Mouse (Mus musculus): ENCODE data around the gene Rabggta. TPM values are rescaled to one million over a fixed set of nuclear protein-coding genes. Genes with fewer than 3 reads are reported as not detected.

Gene Rabggta
- total and polyA plus RNA-seq, 3 experiments: 12.5 to 26.3 (median 13.0) TPM

DNA sequence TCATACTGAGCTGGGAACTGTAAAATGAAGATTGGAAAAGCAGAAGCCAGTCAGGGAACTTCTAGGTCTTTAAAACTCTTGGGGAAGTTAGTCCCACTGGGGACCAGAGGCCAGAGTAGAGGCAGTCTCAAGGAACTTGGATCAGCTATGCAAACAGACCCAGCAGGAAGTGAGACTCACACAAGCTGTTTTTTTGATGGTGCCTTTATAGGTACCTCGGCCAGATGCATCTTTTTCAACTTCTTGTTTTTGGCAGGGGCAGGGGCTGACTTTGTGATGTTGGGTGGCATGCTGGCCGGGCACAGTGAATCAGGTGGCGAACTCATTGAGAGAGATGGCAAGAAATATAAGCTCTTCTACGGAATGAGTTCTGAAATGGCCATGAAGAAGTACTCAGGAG, 44.4 kb downstream of the Rabggta start:
- intact Hi-C loops (cut with DNase I): loop anchor here (10.0 kb wide), 1 partner anchor 207 kb away; the partner anchor contains the start of genes Cbln3 and Khnyn
- DNase-seq: no peak

DNA sequence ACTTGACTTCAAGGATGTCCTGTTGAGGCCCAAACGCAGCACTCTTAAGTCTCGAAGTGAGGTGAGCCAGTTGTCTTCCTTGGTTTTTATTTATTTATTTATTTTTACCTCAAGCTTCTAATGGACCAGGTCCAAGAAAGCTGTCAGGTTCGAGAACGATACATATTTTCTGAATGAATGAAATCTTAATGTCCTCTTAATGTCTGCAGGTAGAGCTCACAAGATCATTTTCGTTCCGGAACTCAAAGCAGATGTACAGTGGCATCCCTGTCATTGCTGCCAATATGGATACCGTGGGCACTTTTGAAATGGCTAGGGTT, 49.4 kb downstream of the Rabggta start:
- no peak overlapping the region for H3K9ac ChIP-seq (ENCODE audit: low read depth, low read length)
- DNase-seq: no peak
- H3K79me2 ChIP-seq (replicated peaks; ENCODE audit: control insufficient read depth, insufficient read depth, low read length): peaks cover 2% of the 10 kb centered on the region; the same call in 1 of the 2 replicates
- peaks cover 6% of the 10 kb centered on the region for H3K36me3 ChIP-seq (ENCODE audit: control insufficient read depth, insufficient read depth, low read length)
- 67% methylated on average over 7 of the region's 7 CpGs for WGBS
- H3K4me1 ChIP-seq (ENCODE audit: control insufficient read depth, insufficient read depth, low read length): peaks cover 2% of the 10 kb centered on the region; the same call in 1 of the 2 replicates
- peak overlapping the region; percentile 99 for H3K27ac ChIP-seq
- H3K27me3 ChIP-seq (ENCODE audit: control insufficient read depth, insufficient read depth, low read length): no peaks in the 10 kb centered on the region
- peak overlapping the region; percentile 80 for H3K4me3 ChIP-seq
- TF ChIP-seq EP300 (IDR thresholded peaks at IDR 0.05; ENCODE audit: insufficient read depth, low read depth, low read length) (no peak), POLR2A (IDR thresholded peaks at IDR 0.05; ENCODE audit: insufficient read depth, low read depth, low read length) (no peak), CTCF (IDR thresholded peaks at IDR 0.05) (no peak)
- intact Hi-C loops (cut with DNase I): loop anchor here (5.0 to 10.0 kb wide), 2 partner anchors 35 to 212 kb away; partner anchors contain the start of genes Cbln3, Gm49378, Ipo4 and Khnyn

More for the DNA sequence above, 44.4 kb downstream of the Rabggta start:
- no peak for TF ChIP-seq POLR2A (IDR thresholded peaks at IDR 0.05; ENCODE audit: insufficient read depth, low read depth, low read length)
- no peak for TF ChIP-seq CTCF (IDR thresholded peaks at IDR 0.05)
- no peak for TF ChIP-seq EP300 (IDR thresholded peaks at IDR 0.05; ENCODE audit: insufficient read depth, low read depth, low read length)
- Histone ChIP-seq H3K79me2 (replicated peaks; ENCODE audit: control insufficient read depth, insufficient read depth, low read length) (no peaks in the 10 kb centered on the region), H3K9ac (ENCODE audit: low read depth, low read length) (no peak overlapping the region), H3K4me3 (no peak overlapping the region), H3K27ac (no peak overlapping the region), H3K27me3 (ENCODE audit: control insufficient read depth, insufficient read depth, low read length) (no peaks in the 10 kb centered on the region), H3K36me3 (ENCODE audit: control insufficient read depth, insufficient read depth, low read length) (peaks cover 5% of the 10 kb centered on the region), H3K4me1 (ENCODE audit: control insufficient read depth, insufficient read depth, low read length) (peaks cover 1% of the 10 kb centered on the region; the same call in 1 of the 2 replicates)
- 83% methylated on average over 4 of the region's 4 CpGs for WGBS

DNA sequence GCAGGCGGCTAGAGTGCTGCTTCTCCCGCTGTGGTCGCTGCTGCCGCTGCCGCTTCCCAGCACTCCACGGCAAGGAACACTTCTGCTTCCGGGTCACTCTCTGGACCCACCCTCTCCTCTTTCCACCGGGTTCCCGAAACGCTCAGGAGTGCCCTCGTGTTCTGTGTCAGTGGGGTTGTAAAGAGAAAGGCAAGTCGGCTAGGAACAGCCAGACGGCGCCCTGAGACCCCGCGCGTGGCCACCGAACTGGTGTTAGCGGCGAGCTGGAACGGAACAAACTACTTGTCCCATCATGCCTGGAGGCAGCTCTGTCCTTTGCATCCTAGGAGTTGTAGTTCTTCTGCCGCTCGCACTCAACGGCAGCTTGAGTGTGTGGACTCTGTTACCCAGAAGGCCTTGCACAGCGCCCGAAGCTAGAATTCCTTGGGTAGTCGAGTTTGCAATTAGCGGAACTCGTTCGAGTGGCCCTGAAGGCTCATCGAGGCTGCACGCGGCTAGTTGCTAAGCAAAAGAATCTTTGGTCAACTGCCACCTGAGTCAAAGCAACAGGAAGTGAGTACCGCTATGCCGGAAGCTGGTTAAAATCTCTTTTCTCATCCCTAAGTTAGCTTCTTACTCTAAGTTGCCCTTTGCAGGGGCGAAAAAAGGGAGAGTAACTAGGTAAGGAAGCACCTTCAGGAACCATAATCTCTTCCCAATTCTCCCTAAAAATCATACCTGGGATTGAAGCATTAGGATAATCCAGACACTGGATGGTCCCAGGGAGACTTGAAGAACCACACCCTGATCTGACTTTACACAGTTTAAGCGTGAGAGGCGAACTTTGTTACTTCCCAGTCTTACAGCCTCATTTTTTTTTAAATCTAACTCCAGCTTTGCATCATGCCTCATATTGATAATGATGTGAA, 50.0 kb downstream of the Rabggta start, which contains the start of the genes Gmpr2 and Nedd8:
Gene Gmpr2, plus strand, starts transcription at position 109 of the 908 bp plus-strand sequence.
Gene Nedd8, minus strand, starts transcription at position 292 of the 908 bp plus-strand sequence.
- Histone ChIP-seq H3K27ac (peak within 1 kb of the TSS; percentile 99), H3K27me3 (ENCODE audit: control insufficient read depth, insufficient read depth, low read length) (no peaks in the 10 kb centered on the region), H3K79me2 (replicated peaks; ENCODE audit: control insufficient read depth, insufficient read depth, low read length) (peaks cover 2% of the 10 kb centered on the region; the same call in 1 of the 2 replicates), H3K9ac (ENCODE audit: low read depth, low read length) (peak within 1 kb of the TSS; percentile 92), H3K4me3 (peak within 1 kb of the TSS; percentile 80), H3K4me1 (ENCODE audit: control insufficient read depth, insufficient read depth, low read length) (peaks cover 2% of the 10 kb centered on the region; the same call in 1 of the 2 replicates), H3K36me3 (ENCODE audit: control insufficient read depth, insufficient read depth, low read length) (peaks cover 6% of the 10 kb centered on the region)
- TF ChIP-seq POLR2A (IDR thresholded peaks at IDR 0.05; ENCODE audit: insufficient read depth, low read depth, low read length): peak; percentile 83
- TF ChIP-seq CTCF (IDR thresholded peaks at IDR 0.05): peak; percentile 15; the same call in 1 of the 2 replicates
- TF ChIP-seq EP300 (IDR thresholded peaks at IDR 0.05; ENCODE audit: insufficient read depth, low read depth, low read length): no peak; the same call in 1 of the 2 replicates
- DNase-seq: peak; percentile 93 to 95
- intact Hi-C loops (cut with DNase I): loop anchor here (5.0 to 10.0 kb wide), 2 partner anchors 35 to 213 kb away; partner anchors contain the start of genes Cbln3, Gm49378, Ipo4 and Khnyn
- WGBS: under 1% methylated on average over 38 of the region's 38 CpGs

DNA sequence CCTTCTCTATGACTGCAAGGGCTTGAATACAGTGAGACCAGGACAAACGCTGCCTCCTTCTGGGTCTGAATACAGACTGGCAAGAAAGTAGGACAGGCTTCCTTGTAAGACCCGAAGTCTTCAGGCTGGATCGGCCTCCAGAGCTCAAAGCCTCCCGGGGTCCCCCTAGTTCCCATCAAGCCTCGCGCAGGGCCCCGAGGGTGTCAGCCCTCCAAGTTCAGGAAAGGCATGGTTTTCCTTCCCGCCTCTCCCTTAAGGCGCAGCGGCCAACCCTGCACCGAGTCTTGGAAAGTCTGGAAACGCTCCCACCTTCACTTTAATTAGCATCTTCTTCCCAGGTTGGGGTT, 50.6 kb downstream of the Rabggta start:
- WGBS: 2% methylated on average over 12 of the region's 12 CpGs
- H3K9ac ChIP-seq (ENCODE audit: low read depth, low read length): peak overlapping the region; percentile 92
- H3K4me3 ChIP-seq: peak overlapping the region; percentile 80
- peaks cover 6% of the 10 kb centered on the region for H3K36me3 ChIP-seq (ENCODE audit: control insufficient read depth, insufficient read depth, low read length)
- DNase-seq: no peak
- TF ChIP-seq CTCF (IDR thresholded peaks at IDR 0.05) (no peak), POLR2A (IDR thresholded peaks at IDR 0.05; ENCODE audit: insufficient read depth, low read depth, low read length) (peak; percentile 69; the same call in 1 of the 2 replicates)
- H3K27me3 ChIP-seq (ENCODE audit: control insufficient read depth, insufficient read depth, low read length): no peaks in the 10 kb centered on the region
- H3K79me2 ChIP-seq (replicated peaks; ENCODE audit: control insufficient read depth, insufficient read depth, low read length): peaks cover 2% of the 10 kb centered on the region; the same call in 1 of the 2 replicates
- peak overlapping the region; percentile 99 for H3K27ac ChIP-seq
- H3K4me1 ChIP-seq (ENCODE audit: control insufficient read depth, insufficient read depth, low read length): peaks cover 2% of the 10 kb centered on the region; the same call in 1 of the 2 replicates
- intact Hi-C loops (cut with DNase I): loop anchor here (5.0 to 10.0 kb wide), 2 partner anchors 34 to 213 kb away; partner anchors contain the start of genes Cbln3, Gm49378, Ipo4 and Khnyn

Other genes with a start within 250 kb of the Rabggta start
Only the 30 nearest of the 37 such genes appear.
- 100 to 1,000 TPM; 136 to 160 TPM for gene Dcaf11, start 162.3 kb downstream of the Rabggta start, total RNA-seq (2021)
- 151 and 186 TPM in 2 replicates for gene Dcaf11, start 162.3 kb downstream of the Rabggta start, polyA plus RNA-seq (2012; rRNA removed)
- gene A730061H03Rik, start 161.9 kb downstream of the Rabggta start, total RNA-seq (2021): not detected
- gene A730061H03Rik, start 161.9 kb downstream of the Rabggta start, polyA plus RNA-seq (2012; rRNA removed): 0.74 and 1.2 TPM in 2 replicates
- gene Fitm1, start 146.6 kb downstream of the Rabggta start, total RNA-seq (2021): 100 to 1,000 TPM; 165 to 187 TPM
- 323 and 403 TPM in 2 replicates for gene Fitm1, start 146.6 kb downstream of the Rabggta start, polyA plus RNA-seq (2012; rRNA removed)
- gene Psme1, start 144.1 kb downstream of the Rabggta start, total RNA-seq (2021): 100 to 1,000 TPM; 231 to 264 TPM
- 101 and 118 TPM in 2 replicates for gene Psme1, start 144.1 kb downstream of the Rabggta start, polyA plus RNA-seq (2012; rRNA removed)
- 10 to 100 TPM; 58.4 to 61.1 TPM for gene Emc9, start 137.0 kb downstream of the Rabggta start, total RNA-seq (2021)
- 52.9 and 54.2 TPM in 2 replicates for gene Emc9, start 137.0 kb downstream of the Rabggta start, polyA plus RNA-seq (2012; rRNA removed)
- 100 to 1,000 TPM; 119 to 120 TPM for gene Psme2, start 131.2 kb downstream of the Rabggta start, total RNA-seq (2021)
- gene Psme2, start 131.2 kb downstream of the Rabggta start, polyA plus RNA-seq (2012; rRNA removed): 37.3 and 56.7 TPM in 2 replicates
- 10 to 100 TPM; 27.5 to 30.9 TPM for gene Rnf31, start 130.6 kb downstream of the Rabggta start, total RNA-seq (2021)
- 19.7 and 24.3 TPM in 2 replicates for gene Rnf31, start 130.6 kb downstream of the Rabggta start, polyA plus RNA-seq (2012; rRNA removed)
- gene Irf9, start 118.7 kb downstream of the Rabggta start, total RNA-seq (2021): 1 to 10 TPM; 9.7 to 9.8 TPM
- gene Irf9, start 118.7 kb downstream of the Rabggta start, polyA plus RNA-seq (2012; rRNA removed): 22.2 and 29.3 TPM in 2 replicates
- gene Rec8, start 104.2 kb downstream of the Rabggta start, total RNA-seq (2021): under 1 TPM in 1 of 2 experiments, not detected in 1; 0.32 TPM
- gene Rec8, start 104.2 kb downstream of the Rabggta start, polyA plus RNA-seq (2012; rRNA removed): 0.12 and 0.29 TPM in 2 replicates
- 10 to 100 TPM; 51.3 to 64.1 TPM for gene Ipo4, start 86.3 kb downstream of the Rabggta start, total RNA-seq (2021)
- 68.2 and 68.9 TPM in 2 replicates for gene Ipo4, start 86.3 kb downstream of the Rabggta start, polyA plus RNA-seq (2012; rRNA removed)
- 1 to 10 TPM; 2.5 to 3.8 TPM for gene Gm49378, start 84.4 kb downstream of the Rabggta start, total RNA-seq (2021)
- 3.5 and 5.0 TPM in 2 replicates for gene Gm49378, start 84.4 kb downstream of the Rabggta start, polyA plus RNA-seq (2012; rRNA removed)
- gene Tm9sf1, start 78.5 kb downstream of the Rabggta start, total RNA-seq (2021): 10 to 100 TPM; 39.4 to 40.6 TPM
- gene Tm9sf1, start 78.5 kb downstream of the Rabggta start, polyA plus RNA-seq (2012; rRNA removed): 50.6 and 63.0 TPM in 2 replicates
- under 1 TPM; 0.34 to 0.47 TPM for gene Tssk4, start 72.1 kb downstream of the Rabggta start, total RNA-seq (2021)
- gene Tssk4, start 72.1 kb downstream of the Rabggta start, polyA plus RNA-seq (2012; rRNA removed): 0.55 and 0.61 TPM in 2 replicates
- gene Mdp1, start 61.8 kb downstream of the Rabggta start, total RNA-seq (2021): 10 to 100 TPM; 45.3 to 49.1 TPM
- gene Mdp1, start 61.8 kb downstream of the Rabggta start, polyA plus RNA-seq (2012; rRNA removed): 35.7 and 54.9 TPM in 2 replicates
- gene Gmpr2, start 50.3 kb downstream of the Rabggta start, total RNA-seq (2021): 1 to 10 TPM; 8.1 to 9.0 TPM
- 11.8 and 18.2 TPM in 2 replicates for gene Gmpr2, start 50.3 kb downstream of the Rabggta start, polyA plus RNA-seq (2012; rRNA removed)
- 100 to 1,000 TPM; 242 to 262 TPM for gene Nedd8, start 50.1 kb downstream of the Rabggta start, total RNA-seq (2021)
- gene Nedd8, start 50.1 kb downstream of the Rabggta start, polyA plus RNA-seq (2012; rRNA removed): 265 and 340 TPM in 2 replicates
- 10 to 100 TPM; 12.6 to 12.8 TPM for gene Tinf2, start 40.4 kb downstream of the Rabggta start, total RNA-seq (2021)
- 7.6 and 8.5 TPM in 2 replicates for gene Tinf2, start 40.4 kb downstream of the Rabggta start, polyA plus RNA-seq (2012; rRNA removed)
- under 1 TPM; 0.16 to 0.43 TPM for gene Tgm1, start 8.3 kb downstream of the Rabggta start, total RNA-seq (2021)
- 0.31 and 0.41 TPM in 2 replicates for gene Tgm1, start 8.3 kb downstream of the Rabggta start, polyA plus RNA-seq (2012; rRNA removed)
- gene Dhrs1, start 23.4 kb upstream of the Rabggta start, total RNA-seq (2021): 10 to 100 TPM; 35.4 to 40.2 TPM
- 82.9 and 85.8 TPM in 2 replicates for gene Dhrs1, start 23.4 kb upstream of the Rabggta start, polyA plus RNA-seq (2012; rRNA removed)
- 10 to 100 TPM; 10.1 to 11.4 TPM for gene Nop9, start 23.4 kb upstream of the Rabggta start, total RNA-seq (2021)
- 8.3 and 13.1 TPM in 2 replicates for gene Nop9, start 23.4 kb upstream of the Rabggta start, polyA plus RNA-seq (2012; rRNA removed)
- gene Cideb, start 36.2 kb upstream of the Rabggta start, total RNA-seq (2021): under 1 TPM; 0.81 to 0.98 TPM
- 6.7 and 8.1 TPM in 2 replicates for gene Cideb, start 36.2 kb upstream of the Rabggta start, polyA plus RNA-seq (2012; rRNA removed)
- gene Ltb4r2, start 39.2 kb upstream of the Rabggta start, total RNA-seq (2021): under 1 TPM in 1 of 2 experiments, not detected in 1; 0.20 TPM
- 0.06 and 0.20 TPM in 2 replicates for gene Ltb4r2, start 39.2 kb upstream of the Rabggta start, polyA plus RNA-seq (2012; rRNA removed)
- gene Ltb4r1, start 43.7 kb upstream of the Rabggta start, total RNA-seq (2021): under 1 TPM; 0.34 to 0.36 TPM
- gene Ltb4r1, start 43.7 kb upstream of the Rabggta start, polyA plus RNA-seq (2012; rRNA removed): 0.76 TPM in 2 replicates
- 10 to 100 TPM; 16.1 to 20.3 TPM for gene Adcy4, start 61.8 kb upstream of the Rabggta start, total RNA-seq (2021)
- 36.5 and 40.0 TPM in 2 replicates for gene Adcy4, start 61.8 kb upstream of the Rabggta start, polyA plus RNA-seq (2012; rRNA removed)
- 1 to 10 TPM; 2.2 to 2.4 TPM for gene Ripk3, start 66.6 kb upstream of the Rabggta start, total RNA-seq (2021)
- gene Ripk3, start 66.6 kb upstream of the Rabggta start, polyA plus RNA-seq (2012; rRNA removed): 3.5 and 4.1 TPM in 2 replicates
- gene Nfatc4, start 100.9 kb upstream of the Rabggta start, total RNA-seq (2021): 1 to 10 TPM; 3.6 to 5.1 TPM
- 6.0 and 7.3 TPM in 2 replicates for gene Nfatc4, start 100.9 kb upstream of the Rabggta start, polyA plus RNA-seq (2012; rRNA removed)
- 1 to 10 TPM; 6.2 to 6.8 TPM for gene Nynrin, start 131.7 kb upstream of the Rabggta start, total RNA-seq (2021)
- gene Nynrin, start 131.7 kb upstream of the Rabggta start, polyA plus RNA-seq (2012; rRNA removed): 3.5 and 3.8 TPM in 2 replicates
- under 1 TPM in 1 of 2 experiments, not detected in 1; 0.18 TPM for gene Cbln3, start 162.1 kb upstream of the Rabggta start, total RNA-seq (2021)
- 0.06 TPM in 2 replicates for gene Cbln3, start 162.1 kb upstream of the Rabggta start, polyA plus RNA-seq (2012; rRNA removed)
- 10 to 100 TPM in 1 of 2 experiments, 1 to 10 TPM in 1; 8.8 to 11.6 TPM for gene Khnyn, start 162.7 kb upstream of the Rabggta start, total RNA-seq (2021)
- gene Khnyn, start 162.7 kb upstream of the Rabggta start, polyA plus RNA-seq (2012; rRNA removed): 9.3 and 13.3 TPM in 2 replicates
- 100 to 1,000 TPM; 112 to 127 TPM for gene Sdr39u1, start 178.0 kb upstream of the Rabggta start, total RNA-seq (2021)
- 142 and 156 TPM in 2 replicates for gene Sdr39u1, start 178.0 kb upstream of the Rabggta start, polyA plus RNA-seq (2012; rRNA removed)